Mouse (Mus musculus) thymus, adult 2 months (tissue): ENCODE data around the gene Atp6v0d1. TPM values are rescaled to one million over a fixed set of nuclear protein-coding genes. Genes with fewer than 3 reads are reported as not detected.
"Not testable (repeated sequence)": the region's sequence is repeated elsewhere in the genome, so short reads cannot be mapped to it uniquely, and the experiment has no call there.

Experiments
- DNase-seq: peaks from one replicate; pipeline ENCODE4 v3.0.0; 2021
- H3K27ac ChIP-seq: fragments of 200-500 bp; 2 replicates; pipeline ENCODE4 v1.5.1; 2012; ENCODE audit warnings: low read length, control low read depth; ENCODE audit not compliant: control insufficient read depth, insufficient read depth
- H3K27me3 ChIP-seq: fragments of 200-500 bp; 2 replicates; pipeline ENCODE4 v1.6.1; 2012; ENCODE audit warnings: mild to moderate bottlenecking, low read length, moderate library complexity, mixed read lengths; ENCODE audit not compliant: control insufficient read depth, insufficient read depth
- H3K36me3 ChIP-seq: fragments of 200-500 bp; 2 replicates; pipeline ENCODE4 v1.6.1; 2012; ENCODE audit warnings: mild to moderate bottlenecking, low read length, moderate library complexity; ENCODE audit not compliant: control insufficient read depth, insufficient read depth
- H3K4me1 ChIP-seq: fragments of 200-500 bp; replicated peaks from 2 replicates; pipeline ENCODE4 v1.6.1; 2012; ENCODE audit warnings: low read length; ENCODE audit not compliant: control insufficient read depth, insufficient read depth
- H3K4me3 ChIP-seq: fragments of 200-500 bp; 2 replicates; pipeline ENCODE4 v1.5.1; 2012; ENCODE audit warnings: mild to moderate bottlenecking, low read length, control low read depth, moderate library complexity; ENCODE audit not compliant: control insufficient read depth, insufficient read depth
- CTCF ChIP-seq: fragments of 200-500 bp; IDR thresholded peaks from 2 replicates; pipeline ENCODE4 v1.5.1; 2012; ENCODE audit warnings: mild to moderate bottlenecking, control low read depth, low read length, moderate library complexity, borderline replicate concordance; ENCODE audit not compliant: control insufficient read depth, poor library complexity, insufficient read depth; ENCODE audit errors: extremely low read depth
- POLR2A ChIP-seq: fragments of 200-500 bp; IDR thresholded peaks from 2 replicates; pipeline ENCODE4 v1.6.1; 2012; ENCODE audit warnings: mild to moderate bottlenecking, low read length, control low read depth, moderate library complexity; ENCODE audit not compliant: control insufficient read depth, poor library complexity, insufficient read depth; ENCODE audit errors: extremely low read depth
- WGBS: fragments of 180-500 bp; shearing (Covaris S2); methylation state at CpG from one replicate; pipeline ENCODE4 v1.1.7; 2018; 5-methylcytosine and 5-hydroxymethylcytosine counted together
- polyA plus RNA-seq: library from polyadenylated mRNA; depleted of rRNA; stranded (reverse); fragments of >200 nt; gene quantifications from 2 replicates; pipeline ENCODE4 v1.2.3, GENCODE M21; 2012

Atp6v0d1 gene
- polyA plus RNA-seq, 1 experiment = 112 TPM

DNA sequence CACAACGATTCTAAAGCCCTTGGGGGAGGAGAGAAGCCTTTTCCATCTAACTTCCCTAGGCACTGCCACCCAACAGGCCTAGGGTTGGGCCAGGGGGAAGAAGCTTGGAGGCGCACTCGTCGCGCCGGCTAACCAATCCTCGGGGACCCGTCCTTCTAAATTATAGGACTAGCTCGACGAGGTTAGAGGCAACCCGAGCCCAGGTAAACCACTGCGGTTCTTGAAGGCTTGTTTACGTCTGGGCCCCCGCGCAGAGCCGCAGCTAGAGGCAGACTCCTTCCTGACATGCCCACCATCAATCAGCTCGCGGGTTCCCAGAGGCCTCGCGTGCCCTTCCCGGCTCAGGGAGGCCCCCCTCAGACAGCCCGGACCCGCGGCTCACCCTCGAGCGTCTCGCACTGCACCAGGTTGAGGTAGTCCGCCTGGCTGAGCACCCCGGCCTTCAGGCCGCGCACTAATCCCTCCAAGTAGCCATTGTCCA is 406 bp downstream of the Atp6v0d1 start:
- H3K27ac ChIP-seq = peak overlapping the region; percentile 15; the same call in 1 of the 2 replicates
- no peak for DNase-seq
- H3K4me3 ChIP-seq = peak overlapping the region; percentile 60
- H3K27me3 ChIP-seq = no peaks in the 10 kb centered on the region
- peaks cover 14% of the 10 kb centered on the region for H3K4me1 ChIP-seq
- under 1% methylated on average over 31 of the region's 31 CpGs for WGBS
- no peaks in the 10 kb centered on the region for H3K36me3 ChIP-seq
- peak; percentile 24; the same call in 1 of the 2 replicates for TF ChIP-seq CTCF
- TF ChIP-seq POLR2A = no peak

DNA sequence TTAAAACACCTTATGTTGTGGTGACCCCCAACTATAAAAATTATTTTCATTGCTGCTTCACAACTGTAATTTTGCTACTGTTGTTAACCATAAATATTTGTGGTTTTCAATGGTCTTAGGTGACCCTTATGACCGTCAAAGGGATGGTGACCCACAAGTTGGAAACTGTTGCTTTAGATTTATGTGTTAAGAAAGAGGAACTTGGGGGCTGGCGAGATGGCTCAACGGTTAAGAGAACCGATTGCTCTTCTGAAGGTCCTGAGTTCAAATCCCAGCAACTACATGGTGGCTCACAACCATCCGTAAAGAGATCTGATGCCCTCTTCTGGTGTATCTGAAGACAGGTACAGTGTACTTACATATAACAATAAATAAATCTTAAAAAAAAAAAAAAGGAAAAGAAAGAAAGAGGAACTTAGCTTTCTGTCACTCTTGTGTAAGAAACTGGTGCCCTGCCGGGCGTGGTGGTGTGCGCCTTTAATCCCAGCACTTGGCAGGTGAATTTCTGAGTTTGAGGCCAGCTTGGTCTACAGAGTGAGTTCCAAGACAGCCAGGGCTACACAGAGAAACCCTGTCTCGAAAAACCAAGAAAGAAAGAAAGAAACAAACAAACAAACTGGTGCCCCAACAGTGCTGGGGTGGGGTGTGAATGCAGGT is 1.1 kb downstream of the Atp6v0d1 start:
- H3K4me3 ChIP-seq = peak overlapping the region; percentile 60
- 27% methylated on average over 9 of the region's 9 CpGs for WGBS
- DNase-seq, H3K36me3 ChIP-seq, H3K27me3 ChIP-seq: not testable (repeated sequence)
- H3K27ac ChIP-seq = peak overlapping the region; percentile 15; the same call in 1 of the 2 replicates
- H3K4me1 ChIP-seq = peaks cover 17% of the 10 kb centered on the region

- 87% methylated on average over 1 of the region's 1 CpGs for WGBS
- peaks cover 17% of the 10 kb centered on the region for H3K4me1 ChIP-seq
- H3K36me3 ChIP-seq = no peaks in the 10 kb centered on the region
- no peaks in the 10 kb centered on the region for H3K27me3 ChIP-seq
- no peak for DNase-seq
- no peak overlapping the region for H3K4me3 ChIP-seq
- no peak overlapping the region for H3K27ac ChIP-seq
- no peak for TF ChIP-seq POLR2A
- no peak for TF ChIP-seq CTCF
These were observed 2.0 kb downstream of the Atp6v0d1 start for GRCm38 (mm10) chr8:105563871-105564270.

GRCm38 (mm10) chr8:105562863-105563262 is 3.0 kb downstream of the Atp6v0d1 start:
- WGBS = 92% methylated on average over 3 of the region's 3 CpGs
- Histone ChIP-seq H3K27ac (no peak overlapping the region), H3K27me3 (no peaks in the 10 kb centered on the region), H3K36me3 (peaks cover 4% of the 10 kb centered on the region; the same call in 1 of the 2 replicates), H3K4me1 (peaks cover 17% of the 10 kb centered on the region), H3K4me3 (no peak overlapping the region)
- TF ChIP-seq CTCF (no peak), POLR2A (no peak)
- DNase-seq = no peak

DNA sequence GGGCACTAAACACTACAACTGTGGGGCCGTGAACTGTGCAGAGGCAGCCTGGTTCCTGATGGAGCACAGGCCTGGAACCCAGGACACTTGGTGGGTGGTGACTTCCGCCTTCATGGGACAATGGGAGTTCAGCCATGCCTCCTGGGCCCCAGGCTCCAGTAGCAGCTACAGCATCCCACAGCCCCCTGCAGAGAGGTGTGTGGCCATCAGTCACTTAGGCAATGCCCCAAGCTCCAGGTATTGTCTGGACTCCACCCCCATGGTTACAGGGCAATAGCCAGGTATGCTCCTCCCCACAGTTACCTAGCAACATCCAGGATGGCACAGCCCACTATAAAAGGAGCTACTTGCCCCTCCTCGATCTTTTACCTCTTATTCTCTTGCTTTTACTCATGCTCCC is 10.6 kb downstream of the Atp6v0d1 start:
- DNase-seq = no peak
- TF ChIP-seq CTCF = no peak
- Histone ChIP-seq H3K27me3 (no peaks in the 10 kb centered on the region), H3K4me3 (no peak overlapping the region), H3K36me3 (peaks cover 4% of the 10 kb centered on the region; the same call in 1 of the 2 replicates), H3K27ac (no peak overlapping the region), H3K4me1 (peaks cover 3% of the 10 kb centered on the region; the same call in 1 of the 2 replicates)
- 94% methylated on average over 3 of the region's 3 CpGs for WGBS

GRCm38 (mm10) chr8:105554087-105554486 is 11.8 kb downstream of the Atp6v0d1 start:
- DNase-seq = peak; percentile 55
- H3K4me1 ChIP-seq = no peaks in the 10 kb centered on the region
- H3K27ac ChIP-seq = no peak overlapping the region
- peaks cover 4% of the 10 kb centered on the region; the same call in 1 of the 2 replicates for H3K36me3 ChIP-seq
- no peak overlapping the region for H3K4me3 ChIP-seq
- H3K27me3 ChIP-seq = no peaks in the 10 kb centered on the region
- TF ChIP-seq CTCF (no peak), POLR2A (no peak)

GRCm38 (mm10) chr8:105552824-105553223 is 13.0 kb downstream of the Atp6v0d1 start:
- TF ChIP-seq POLR2A (no peak), CTCF (no peak)
- H3K27ac ChIP-seq = no peak overlapping the region
- 89% methylated on average over 1 of the region's 1 CpGs for WGBS

More at GRCm38 (mm10) chr8:105552824-105553223, 13.0 kb downstream of the Atp6v0d1 start:
- DNase-seq = no peak
- H3K4me1 ChIP-seq = no peaks in the 10 kb centered on the region
- H3K4me3 ChIP-seq = no peak overlapping the region
- H3K27me3 ChIP-seq = no peaks in the 10 kb centered on the region
- H3K36me3 ChIP-seq = no peaks in the 10 kb centered on the region
